Mouse (Mus musculus): ENCODE measurements around the gene Ccin. TPM values are rescaled to one million over a fixed set of nuclear protein-coding genes. Genes with fewer than 3 reads are reported as not detected.

Gene Ccin
- polyA plus RNA-seq, 1 experiment from 2014 or later, result not detected

GRCm38 (mm10) chr4:43980846-43981245 is 2.4 kb upstream of the Ccin start:
- 95% methylated on average over 6 of the region's 6 CpGs for WGBS
- Histone ChIP-seq H3K4me2 (ENCODE audit: low read depth, low read length) (no peak overlapping the region), H3K9ac (ENCODE audit: low read length) (no peak overlapping the region), H3K36me3 (ENCODE audit: control insufficient read depth, insufficient read depth, low read length) (no peaks in the 10 kb centered on the region), H3K27me3 (ENCODE audit: control insufficient read depth, insufficient read depth, low read length) (no peaks in the 10 kb centered on the region), H3K27ac (ENCODE audit: low read length) (no peak overlapping the region), H3K4me3 (replicated peaks; ENCODE audit: low read length) (no peak overlapping the region), H3K4me1 (ENCODE audit: control insufficient read depth, insufficient read depth, low read length) (peaks cover 18% of the 10 kb centered on the region; the same call in 1 of the 2 replicates), H3K9me3 (replicated peaks; ENCODE audit: control insufficient read depth, low read length) (no peaks in the 10 kb centered on the region)
- no peak for ATAC-seq (ENCODE audit: insufficient read depth, low FRiP score)

DNA sequence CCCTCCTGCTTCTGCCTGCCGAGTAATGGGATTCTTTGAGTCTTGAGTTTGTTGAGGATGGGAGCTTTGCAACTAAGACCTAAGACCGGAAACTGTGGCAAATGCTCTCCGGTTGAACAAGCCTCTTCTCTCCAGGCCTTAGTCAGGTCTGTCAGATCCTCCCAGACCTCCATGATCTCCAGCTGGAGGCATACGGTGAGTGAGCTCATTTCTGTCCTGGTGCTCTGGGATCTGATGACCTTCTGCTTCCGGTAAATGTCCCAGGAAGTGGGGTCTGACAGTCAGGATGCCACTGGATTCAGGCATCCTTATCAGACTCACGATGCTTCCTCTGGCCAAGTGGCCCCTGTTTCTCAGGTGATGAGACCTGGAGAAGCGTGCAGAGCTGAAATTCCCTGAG is 2.0 kb upstream of the Ccin start:
- no peaks in the 10 kb centered on the region for H3K36me3 ChIP-seq (ENCODE audit: control insufficient read depth, insufficient read depth, low read length)
- H3K4me2 ChIP-seq (ENCODE audit: low read depth, low read length), result no peak overlapping the region
- no peak overlapping the region for H3K9ac ChIP-seq (ENCODE audit: low read length)
- no peaks in the 10 kb centered on the region for H3K27me3 ChIP-seq (ENCODE audit: control insufficient read depth, insufficient read depth, low read length)
- no peak overlapping the region for H3K4me3 ChIP-seq (replicated peaks; ENCODE audit: low read length)
- no peak overlapping the region for H3K27ac ChIP-seq (ENCODE audit: low read length)
- WGBS, result 78% methylated on average over 7 of the region's 7 CpGs
- no peak for ATAC-seq (ENCODE audit: insufficient read depth, low FRiP score)
- H3K4me1 ChIP-seq (ENCODE audit: control insufficient read depth, insufficient read depth, low read length), result peaks cover 18% of the 10 kb centered on the region; the same call in 1 of the 2 replicates
- no peaks in the 10 kb centered on the region for H3K9me3 ChIP-seq (replicated peaks; ENCODE audit: control insufficient read depth, low read length)

GRCm38 (mm10) chr4:43982053-43982732 is 1.1 kb upstream of the Ccin start:
- H3K36me3 ChIP-seq (ENCODE audit: control insufficient read depth, insufficient read depth, low read length), result no peaks in the 10 kb centered on the region
- H3K9ac ChIP-seq (ENCODE audit: low read length), result peak overlapping the region; percentile 75
- peaks cover 18% of the 10 kb centered on the region; the same call in 1 of the 2 replicates for H3K4me1 ChIP-seq (ENCODE audit: control insufficient read depth, insufficient read depth, low read length)
- H3K27ac ChIP-seq (ENCODE audit: low read length), result no peak overlapping the region; the same call in 1 of the 2 replicates
- no peaks in the 10 kb centered on the region for H3K27me3 ChIP-seq (ENCODE audit: control insufficient read depth, insufficient read depth, low read length)
- WGBS, result under 1% methylated on average over 24 of the region's 24 CpGs
- H3K4me2 ChIP-seq (ENCODE audit: low read depth, low read length), result peak overlapping the region; percentile 73
- H3K4me3 ChIP-seq (replicated peaks; ENCODE audit: low read length), result peak overlapping the region; percentile 43
- no peaks in the 10 kb centered on the region for H3K9me3 ChIP-seq (replicated peaks; ENCODE audit: control insufficient read depth, low read length)
- peak; percentile 92 for ATAC-seq (ENCODE audit: insufficient read depth, low FRiP score)

- Histone ChIP-seq H3K27ac (ENCODE audit: low read length) (no peak overlapping the region), H3K4me2 (ENCODE audit: low read depth, low read length) (no peak overlapping the region), H3K9me3 (replicated peaks; ENCODE audit: control insufficient read depth, low read length) (no peaks in the 10 kb centered on the region), H3K4me3 (replicated peaks; ENCODE audit: low read length) (no peak overlapping the region), H3K4me1 (ENCODE audit: control insufficient read depth, insufficient read depth, low read length) (peaks cover 13% of the 10 kb centered on the region; the same call in 1 of the 2 replicates), H3K27me3 (ENCODE audit: control insufficient read depth, insufficient read depth, low read length) (no peaks in the 10 kb centered on the region), H3K9ac (ENCODE audit: low read length) (no peak overlapping the region), H3K36me3 (ENCODE audit: control insufficient read depth, insufficient read depth, low read length) (no peaks in the 10 kb centered on the region)
- no peak for ATAC-seq (ENCODE audit: insufficient read depth, low FRiP score)
- WGBS, result 89% methylated on average over 22 of the region's 22 CpGs
Measured at GRCm38 (mm10) chr4:43983756-43984155, 473 bp downstream of the Ccin start.

DNA sequence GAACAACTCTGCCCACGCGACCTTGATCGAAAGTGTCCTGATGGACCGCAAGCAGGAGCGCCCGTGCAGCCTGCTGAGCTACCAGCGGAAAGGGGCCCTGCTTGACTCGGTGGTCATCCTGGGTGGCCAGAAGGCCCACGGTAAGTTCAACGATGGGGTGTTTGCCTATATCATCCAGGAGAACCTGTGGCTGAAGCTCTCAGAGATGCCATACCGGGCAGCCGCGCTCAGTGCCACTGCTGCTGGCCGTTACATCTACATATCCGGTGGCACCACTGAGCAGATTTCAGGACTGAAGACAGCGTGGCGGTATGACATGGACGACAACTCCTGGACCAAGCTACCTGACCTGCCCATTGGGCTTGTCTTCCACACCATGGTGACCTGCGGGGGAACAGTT is 1.0 kb downstream of the Ccin start:
- no peaks in the 10 kb centered on the region for H3K36me3 ChIP-seq (ENCODE audit: control insufficient read depth, insufficient read depth, low read length)
- H3K27me3 ChIP-seq (ENCODE audit: control insufficient read depth, insufficient read depth, low read length), result no peaks in the 10 kb centered on the region
- H3K4me3 ChIP-seq (replicated peaks; ENCODE audit: low read length), result no peak overlapping the region
- H3K4me1 ChIP-seq (ENCODE audit: control insufficient read depth, insufficient read depth, low read length), result peaks cover 7% of the 10 kb centered on the region; the same call in 1 of the 2 replicates
- ATAC-seq (ENCODE audit: insufficient read depth, low FRiP score), result no peak
- 90% methylated on average over 19 of the region's 19 CpGs for WGBS
- no peak overlapping the region for H3K4me2 ChIP-seq (ENCODE audit: low read depth, low read length)
- no peak overlapping the region for H3K27ac ChIP-seq (ENCODE audit: low read length)
- H3K9me3 ChIP-seq (replicated peaks; ENCODE audit: control insufficient read depth, low read length), result no peaks in the 10 kb centered on the region
- no peak overlapping the region for H3K9ac ChIP-seq (ENCODE audit: low read length)

- 90% methylated on average over 3 of the region's 3 CpGs for WGBS
- no peak for ATAC-seq (ENCODE audit: insufficient read depth, low FRiP score)
- no peaks in the 10 kb centered on the region for H3K4me1 ChIP-seq (ENCODE audit: control insufficient read depth, insufficient read depth, low read length)
Measured at GRCm38 (mm10) chr4:43988976-43989375, 5.7 kb downstream of the Ccin start.

GRCm38 (mm10) chr4:43993072-43993471 is 9.8 kb downstream of the Ccin start:
- no peaks in the 10 kb centered on the region for H3K4me1 ChIP-seq (ENCODE audit: control insufficient read depth, insufficient read depth, low read length)
- no peak overlapping the region for H3K4me2 ChIP-seq (ENCODE audit: low read depth, low read length)
- ATAC-seq (ENCODE audit: insufficient read depth, low FRiP score), result no peak
- H3K9ac ChIP-seq (ENCODE audit: low read length), result no peak overlapping the region
- no peaks in the 10 kb centered on the region for H3K9me3 ChIP-seq (replicated peaks; ENCODE audit: control insufficient read depth, low read length)
- no peak overlapping the region for H3K4me3 ChIP-seq (replicated peaks; ENCODE audit: low read length)
- WGBS, result 90% methylated on average over 11 of the region's 11 CpGs
- no peak overlapping the region for H3K27ac ChIP-seq (ENCODE audit: low read length)
- H3K36me3 ChIP-seq (ENCODE audit: control insufficient read depth, insufficient read depth, low read length), result no peaks in the 10 kb centered on the region
- no peaks in the 10 kb centered on the region for H3K27me3 ChIP-seq (ENCODE audit: control insufficient read depth, insufficient read depth, low read length)

More at GRCm38 (mm10) chr4:43988976-43989375, 5.7 kb downstream of the Ccin start:
- H3K36me3 ChIP-seq (ENCODE audit: control insufficient read depth, insufficient read depth, low read length), result no peaks in the 10 kb centered on the region
- no peaks in the 10 kb centered on the region for H3K9me3 ChIP-seq (replicated peaks; ENCODE audit: control insufficient read depth, low read length)
- H3K27me3 ChIP-seq (ENCODE audit: control insufficient read depth, insufficient read depth, low read length), result no peaks in the 10 kb centered on the region
- H3K4me3 ChIP-seq (replicated peaks; ENCODE audit: low read length), result no peak overlapping the region
- no peak overlapping the region for H3K9ac ChIP-seq (ENCODE audit: low read length)
- H3K4me2 ChIP-seq (ENCODE audit: low read depth, low read length), result no peak overlapping the region
- no peak overlapping the region for H3K27ac ChIP-seq (ENCODE audit: low read length)

GRCm38 (mm10) chr4:43994342-43994741 is 11.1 kb downstream of the Ccin start:
- no peaks in the 10 kb centered on the region for H3K9me3 ChIP-seq (replicated peaks; ENCODE audit: control insufficient read depth, low read length)
- no peak overlapping the region for H3K9ac ChIP-seq (ENCODE audit: low read length)
- H3K27me3 ChIP-seq (ENCODE audit: control insufficient read depth, insufficient read depth, low read length), result no peaks in the 10 kb centered on the region
- 66% methylated on average over 2 of the region's 2 CpGs for WGBS
- H3K27ac ChIP-seq (ENCODE audit: low read length), result no peak overlapping the region
- no peak for ATAC-seq (ENCODE audit: insufficient read depth, low FRiP score)
- H3K4me2 ChIP-seq (ENCODE audit: low read depth, low read length), result no peak overlapping the region
- H3K4me3 ChIP-seq (replicated peaks; ENCODE audit: low read length), result no peak overlapping the region
- H3K4me1 ChIP-seq (ENCODE audit: control insufficient read depth, insufficient read depth, low read length), result no peaks in the 10 kb centered on the region
- no peaks in the 10 kb centered on the region for H3K36me3 ChIP-seq (ENCODE audit: control insufficient read depth, insufficient read depth, low read length)

DNA sequence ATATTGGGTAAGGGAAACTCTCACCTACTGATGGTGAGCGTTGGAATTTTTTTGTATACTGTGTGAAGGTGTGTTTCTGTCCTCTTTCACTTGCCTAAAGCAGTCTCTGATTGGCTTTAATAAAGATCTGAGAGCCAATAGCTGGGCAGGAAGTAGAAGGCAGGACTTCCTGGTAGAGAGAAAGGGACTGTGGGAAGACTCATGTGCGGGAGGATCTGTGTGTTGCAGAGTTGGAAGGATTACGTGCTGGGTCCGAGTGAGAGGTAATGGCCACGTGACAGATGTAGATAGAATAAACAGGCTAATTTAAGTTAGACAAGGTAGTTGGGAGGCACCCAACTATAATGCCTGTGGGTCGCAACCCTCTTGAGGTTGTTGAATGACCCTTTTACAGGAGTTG is 20.3 kb downstream of the Ccin start:
- Histone ChIP-seq H3K27ac (ENCODE audit: low read length) (no peak overlapping the region), H3K9me3 (replicated peaks; ENCODE audit: control insufficient read depth, low read length) (no peaks in the 10 kb centered on the region), H3K4me3 (replicated peaks; ENCODE audit: low read length) (no peak overlapping the region), H3K36me3 (ENCODE audit: control insufficient read depth, insufficient read depth, low read length) (no peaks in the 10 kb centered on the region), H3K4me2 (ENCODE audit: low read depth, low read length) (no peak overlapping the region), H3K9ac (ENCODE audit: low read length) (no peak overlapping the region), H3K4me1 (ENCODE audit: control insufficient read depth, insufficient read depth, low read length) (no peaks in the 10 kb centered on the region), H3K27me3 (ENCODE audit: control insufficient read depth, insufficient read depth, low read length) (no peaks in the 10 kb centered on the region)
- WGBS, result 64% methylated on average over 6 of the region's 6 CpGs
- ATAC-seq (ENCODE audit: insufficient read depth, low FRiP score), result no peak
